Mouse (Mus musculus) MEL (cell line): ENCODE results near the gene Wiz. TPM values are rescaled to one million over a fixed set of nuclear protein-coding genes. Genes with fewer than 3 reads are reported as not detected.

Source experiments
- DNase-seq: peaks from one replicate; pipeline ENCODE4 v3.0.0; 2011; ENCODE audit warnings: low read depth, low spot score
- H3K27ac ChIP-seq: 2 replicates; pipeline ENCODE4 v1.5.1; 2012; ENCODE audit warnings: low read depth, mild to moderate bottlenecking, control low read depth, low read length, moderate library complexity; ENCODE audit not compliant: control insufficient read depth
- H3K27me3 ChIP-seq, 2 experiments: fragments of 150-350 bp in 1 of 2; sonication (generic) in 1 of 2; 2 replicates each; pipeline ENCODE4 v1.6.1; 2012; ENCODE audit warnings: low read length in 2 of 2, mild to moderate bottlenecking in 2 of 2, improper control_type of control experiment in 1 of 2, moderate library complexity in 1 of 2; ENCODE audit not compliant: insufficient read depth in 2 of 2, control insufficient read depth in 1 of 2
- H3K36me3 ChIP-seq, 2 experiments: 2 replicates each; pipeline ENCODE4 v1.6.1; 2012 to 2014; ENCODE audit warnings: low read length in 2 of 2, improper control_type of control experiment in 1 of 2, inconsistent platforms in 1 of 2, mild to moderate bottlenecking in 1 of 2; ENCODE audit not compliant: insufficient read depth in 2 of 2, control insufficient read depth in 1 of 2
- H3K4me1 ChIP-seq, 2 experiments: fragments of 150-350 bp in 1 of 2; sonication (generic) in 1 of 2; 2 replicates each; pipeline ENCODE4 v1.6.1; 2012; ENCODE audit warnings: low read length in 2 of 2, improper control_type of control experiment in 1 of 2, mild to moderate bottlenecking in 1 of 2; ENCODE audit not compliant: insufficient read depth in 2 of 2, control insufficient read depth in 1 of 2
- H3K4me3 ChIP-seq, 2 experiments: fragments of 150-350 bp in 1 of 2; sonication (generic) in 1 of 2; 2 replicates each; pipeline ENCODE4 v1.5.1; 2012; ENCODE audit warnings: low read depth in 2 of 2, low read length in 2 of 2, mild to moderate bottlenecking in 2 of 2, moderate library complexity in 2 of 2, control low read depth in 1 of 2, improper control_type of control experiment in 1 of 2; ENCODE audit not compliant: control insufficient read depth in 1 of 2, insufficient read depth in 1 of 2
- H3K79me2 ChIP-seq: 2 replicates; pipeline ENCODE4 v1.6.1; 2012; ENCODE audit warnings: mild to moderate bottlenecking, low read length, moderate library complexity; ENCODE audit not compliant: control insufficient read depth, poor library complexity, insufficient read depth
- H3K9ac ChIP-seq: 2 replicates; pipeline ENCODE4 v1.6.1; 2012; ENCODE audit warnings: low read depth, mild to moderate bottlenecking, control low read depth, low read length, moderate library complexity; ENCODE audit not compliant: control insufficient read depth, poor library complexity, severe bottlenecking
- H3K9me3 ChIP-seq: fragments of 150-350 bp; sonication (generic); replicated peaks from 2 replicates; pipeline ENCODE4 v1.6.1; 2012; ENCODE audit warnings: mild to moderate bottlenecking, low read length, improper control_type of control experiment, moderate library complexity; ENCODE audit not compliant: insufficient read depth
- BHLHE40 ChIP-seq: IDR thresholded peaks from 2 replicates; pipeline ENCODE4 v1.6.1; 2012; ENCODE audit warnings: low read depth, mild to moderate bottlenecking, inconsistent platforms, low read length, improper control_type of control experiment, borderline replicate concordance
- CHD1 ChIP-seq: IDR thresholded peaks from 2 replicates; pipeline ENCODE4 v1.6.1; 2012; ENCODE audit warnings: low read depth, mild to moderate bottlenecking, inconsistent platforms, low read length, improper control_type of control experiment
- CHD2 ChIP-seq: IDR thresholded peaks from 2 replicates; pipeline ENCODE4 v1.6.1; 2011; ENCODE audit warnings: low read length, improper control_type of control experiment
- E2F4 ChIP-seq: IDR thresholded peaks from 2 replicates; pipeline ENCODE4 v1.6.1; 2011; ENCODE audit warnings: low read depth, low read length, improper control_type of control experiment, borderline replicate concordance
- EP300 ChIP-seq, 2 experiments: IDR thresholded peaks; 2 replicates each; pipeline ENCODE4 v1.6.1; 2011; ENCODE audit warnings: improper control_type of control experiment in 2 of 2, low read length in 2 of 2, low read depth in 1 of 2, mild to moderate bottlenecking in 1 of 2
- GATA1 ChIP-seq: IDR thresholded peaks from 2 replicates; pipeline ENCODE4 v1.6.1; 2011; ENCODE audit warnings: low read depth, low read length, improper control_type of control experiment
- HCFC1 ChIP-seq: IDR thresholded peaks from 2 replicates; pipeline ENCODE4 v1.6.1; 2012; ENCODE audit warnings: low read depth, mild to moderate bottlenecking, inconsistent platforms, low read length, improper control_type of control experiment, moderate library complexity
- JUND ChIP-seq: IDR thresholded peaks from 2 replicates; pipeline ENCODE4 v1.6.1; 2011; ENCODE audit warnings: low read depth, mild to moderate bottlenecking, improper control_type of control experiment, low read length
- MYB ChIP-seq: IDR thresholded peaks from 2 replicates; pipeline ENCODE4 v1.6.1; 2011; ENCODE audit warnings: mild to moderate bottlenecking, low read depth, low read length, improper control_type of control experiment
- MYC ChIP-seq: IDR thresholded peaks from 2 replicates; pipeline ENCODE4 v1.6.1; 2011; ENCODE audit warnings: low read depth, mild to moderate bottlenecking, low read length, improper control_type of control experiment, moderate library complexity
- NELFE ChIP-seq: IDR thresholded peaks from 2 replicates; pipeline ENCODE4 v1.6.1; 2011; ENCODE audit warnings: low read depth, low read length, improper control_type of control experiment
- POLR2A ChIP-seq, 2 experiments: IDR thresholded peaks; 2 replicates each; pipeline ENCODE4 v1.6.1; 2011 to 2012; ENCODE audit warnings: low read length in 2 of 2, mild to moderate bottlenecking in 2 of 2, control low read depth in 1 of 2, improper control_type of control experiment in 1 of 2, low read depth in 1 of 2, moderate library complexity in 1 of 2; ENCODE audit not compliant: control insufficient read depth in 1 of 2, insufficient read depth in 1 of 2, poor library complexity in 1 of 2
- RAD21 ChIP-seq: IDR thresholded peaks from 2 replicates; pipeline ENCODE4 v1.6.1; 2011; ENCODE audit warnings: mild to moderate bottlenecking, low read depth, low read length, improper control_type of control experiment
- TAL1 ChIP-seq: IDR thresholded peaks from 2 replicates; pipeline ENCODE4 v1.6.1; 2012; ENCODE audit warnings: mild to moderate bottlenecking, inconsistent platforms, low read length, moderate library complexity, mixed read lengths
- UBTF ChIP-seq: IDR thresholded peaks from 2 replicates; pipeline ENCODE4 v1.6.1; 2012; ENCODE audit warnings: low read depth, mild to moderate bottlenecking, inconsistent platforms, low read length, improper control_type of control experiment, moderate library complexity, borderline replicate concordance; ENCODE audit not compliant: insufficient read depth
- ZC3H11A ChIP-seq: IDR thresholded peaks from 2 replicates; pipeline ENCODE4 v1.6.1; 2012; ENCODE audit warnings: low read depth, mild to moderate bottlenecking, inconsistent platforms, low read length, improper control_type of control experiment
- ZKSCAN1 ChIP-seq: IDR thresholded peaks from 2 replicates; pipeline ENCODE4 v1.6.1; 2012; ENCODE audit warnings: low read depth, mild to moderate bottlenecking, inconsistent platforms, low read length, improper control_type of control experiment, moderate library complexity
- ZMIZ1 ChIP-seq: IDR thresholded peaks from 2 replicates; pipeline ENCODE4 v1.6.1; 2012; ENCODE audit warnings: low read depth, mild to moderate bottlenecking, inconsistent platforms, low read length, improper control_type of control experiment, moderate library complexity
- ZNF384 ChIP-seq: IDR thresholded peaks from 2 replicates; pipeline ENCODE4 v1.6.1; 2012; ENCODE audit warnings: low read depth, mild to moderate bottlenecking, inconsistent platforms, low read length, improper control_type of control experiment
- polyA plus RNA-seq, 2 experiments: library from polyadenylated mRNA; stranded (reverse) in 1 of 2; unstranded in 1 of 2; fragments of >175 nt in 1 of 2; fragments of >200 nt in 1 of 2; gene quantifications; 2 replicates each; pipeline versions ENCODE4 v1.2.1 to v1.2.4; 2012; ENCODE audit warnings: low replicate concordance in 2 of 2, low read depth in 1 of 2; ENCODE audit not compliant: insufficient read length in 2 of 2, insufficient read depth in 1 of 2, missing spikeins in 1 of 2
- total RNA-seq: library from RNA; depleted of rRNA; stranded (reverse); fragments of 300-350 nt; gene quantifications from 2 replicates; pipeline ENCODE4 v1.2.3, GENCODE M21; 2012

The Wiz gene
- total and polyA plus RNA-seq, 3 experiments, result 4.4 to 44.1 TPM; not detected in 1

DNA sequence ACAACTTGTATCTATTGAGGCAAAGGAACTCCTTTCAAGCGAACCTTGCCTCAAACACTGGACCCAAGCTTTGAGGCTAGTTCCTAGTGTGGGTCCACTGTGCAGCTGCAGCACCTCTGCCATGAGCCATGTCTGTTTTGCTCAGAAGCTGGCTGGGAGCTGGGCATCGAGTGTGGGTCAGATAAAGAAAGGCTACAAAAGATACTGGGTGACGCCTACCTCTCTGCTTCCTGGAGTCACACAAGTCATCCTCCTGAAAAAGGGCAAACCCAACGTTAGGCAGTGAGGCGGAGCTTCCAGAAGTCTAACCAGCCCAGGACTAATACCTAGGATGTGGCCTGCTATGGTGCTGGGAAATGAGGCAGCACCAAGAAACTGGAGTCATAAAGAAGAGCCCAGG, 75.3 kb downstream of the Wiz start:
- TF ChIP-seq UBTF (no peak), HCFC1 (no peak), POLR2A (IDR thresholded peaks at IDR 0.05; ENCODE audit: control insufficient read depth in 1 of 2, insufficient read depth in 1 of 2, low read depth in 1 of 2, low read length in 2 of 2, poor library complexity in 1 of 2) (no peak), E2F4 (no peak), CHD2 (no peak), RAD21 (no peak), MYC (no peak), NELFE (no peak), ZNF384 (no peak), ZKSCAN1 (no peak), EP300 (IDR thresholded peaks at IDR 0.05; ENCODE audit: low read depth in 1 of 2, low read length in 2 of 2) (no peak), BHLHE40 (no peak)
- TF ChIP-seq, all 39 proteins: peak for 0
- no peaks in the 10 kb centered on the region for H3K27me3 ChIP-seq
- no peak overlapping the region for H3K4me3 ChIP-seq
- no peak overlapping the region for H3K27ac ChIP-seq
- H3K4me1 ChIP-seq, result peaks cover 0 to 8% of the 10 kb centered on the region in 2 experiments; a peak in 3 of 4 replicates
- H3K79me2 ChIP-seq, result peaks cover 30% of the 10 kb centered on the region
- H3K9ac ChIP-seq, result no peak overlapping the region
- peaks cover 17 to 33% of the 10 kb centered on the region in 2 experiments for H3K36me3 ChIP-seq
- no peaks in the 10 kb centered on the region for H3K9me3 ChIP-seq
- no peak for DNase-seq

- Histone ChIP-seq H3K9ac (no peak overlapping the region), H3K79me2 (peaks cover 19% of the 10 kb centered on the region)
These were observed 76.4 kb downstream of the Wiz start for GRCm38 (mm10) chr17:32312801-32313200.

DNA sequence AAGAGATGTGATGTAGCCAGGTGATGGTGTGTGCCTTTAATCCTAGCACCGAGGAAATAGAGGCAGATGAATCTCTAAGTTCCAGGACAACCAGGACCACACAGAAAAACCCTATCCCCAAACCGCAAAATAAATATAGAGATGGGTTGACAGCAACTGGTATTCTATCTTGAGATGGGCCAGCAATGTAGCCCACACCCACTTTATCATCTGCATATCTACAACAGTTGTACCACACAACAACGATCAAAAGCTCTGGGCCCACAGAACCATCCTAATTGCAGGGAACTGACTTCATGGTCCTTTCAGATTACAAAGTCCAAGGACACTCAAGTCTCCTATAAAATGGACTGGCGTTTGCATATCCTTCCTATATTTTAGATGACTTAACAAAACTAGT, 81.3 kb downstream of the Wiz start:
- Histone ChIP-seq H3K79me2 (no peaks in the 10 kb centered on the region; the same call in 1 of the 2 replicates), H3K27me3 (no peaks in the 10 kb centered on the region), H3K4me3 (no peak overlapping the region), H3K9me3 (no peaks in the 10 kb centered on the region), H3K27ac (no peak overlapping the region; the same call in 1 of the 2 replicates), H3K36me3 (peaks cover 28 to 36% of the 10 kb centered on the region in 2 experiments), H3K9ac (no peak overlapping the region), H3K4me1 (peaks cover 2 to 6% of the 10 kb centered on the region in 2 experiments; a peak in 3 of 4 replicates)
- TF ChIP-seq ZMIZ1, result no peak
- peak; percentile 31; the same call in 1 of the 2 replicates for TF ChIP-seq GATA1
- TF ChIP-seq EP300 (IDR thresholded peaks at IDR 0.05; ENCODE audit: low read depth in 1 of 2, low read length in 2 of 2), result peak in 1 of 2 experiments; percentile 67; a peak in 2 of 4 replicates
- TF ChIP-seq ZC3H11A, result no peak
- peak; percentile 48; the same call in 1 of the 2 replicates for TF ChIP-seq MYB
- no peak for TF ChIP-seq CHD1
- no peak for DNase-seq

More at GRCm38 (mm10) chr17:32312801-32313200, 76.4 kb downstream of the Wiz start:
- H3K36me3 ChIP-seq, result peaks cover 20 to 37% of the 10 kb centered on the region in 2 experiments
- H3K4me1 ChIP-seq, result peaks cover 0 to 6% of the 10 kb centered on the region in 2 experiments; a peak in 2 of 4 replicates
- TF ChIP-seq JUND (no peak), POLR2A (IDR thresholded peaks at IDR 0.05; ENCODE audit: control insufficient read depth in 1 of 2, insufficient read depth in 1 of 2, low read depth in 1 of 2, low read length in 2 of 2, poor library complexity in 1 of 2) (no peak), TAL1 (no peak)
- H3K9me3 ChIP-seq, result no peaks in the 10 kb centered on the region
- H3K4me3 ChIP-seq, result no peak overlapping the region
- no peak overlapping the region for H3K27ac ChIP-seq
- DNase-seq, result no peak
- H3K27me3 ChIP-seq, result no peaks in the 10 kb centered on the region
